Mouse (Mus musculus) kidney, adult 2 months (tissue): ENCODE measurements around the gene Plac8. TPM values are rescaled to one million over a fixed set of nuclear protein-coding genes. Genes with fewer than 3 reads are reported as not detected.

Experiments used
- DNase-seq: peaks from one replicate; pipeline ENCODE4 v3.0.0; 2021
- H3K27ac ChIP-seq: fragments of 200-500 bp; 2 replicates; pipeline ENCODE4 v1.5.1; 2012; ENCODE audit warnings: low read depth, low read length, control low read depth, inconsistent platforms; ENCODE audit not compliant: insufficient read depth
- H3K27me3 ChIP-seq: fragments of 200-500 bp; replicated peaks from 2 replicates; pipeline ENCODE4 v1.6.1; 2012; ENCODE audit warnings: mild to moderate bottlenecking, moderate library complexity, low read length, inconsistent platforms; ENCODE audit not compliant: control insufficient read depth, insufficient read depth
- H3K36me3 ChIP-seq: fragments of 200-500 bp; 2 replicates; pipeline ENCODE4 v1.6.1; 2012; ENCODE audit warnings: mild to moderate bottlenecking, moderate library complexity, low read length, inconsistent platforms; ENCODE audit not compliant: control insufficient read depth, insufficient read depth
- H3K4me1 ChIP-seq: fragments of 200-500 bp; 2 replicates; pipeline ENCODE4 v1.6.1; 2011; ENCODE audit warnings: low read length; ENCODE audit not compliant: control insufficient read depth, insufficient read depth
- H3K4me3 ChIP-seq: fragments of 200-500 bp; 2 replicates; pipeline ENCODE4 v1.5.1; 2011; ENCODE audit warnings: mild to moderate bottlenecking, low read depth, low read length, control low read depth; ENCODE audit not compliant: insufficient read depth
- CTCF ChIP-seq: fragments of 200-500 bp; conservative IDR thresholded peaks from 2 replicates; pipeline ENCODE4 v1.5.1; 2011; ENCODE audit warnings: low read depth, mild to moderate bottlenecking, control low read depth, low read length, moderate library complexity, mixed read lengths; ENCODE audit not compliant: insufficient read depth, insufficient read length
- POLR2A ChIP-seq: fragments of 200-500 bp; IDR thresholded peaks from one replicate; pipeline ENCODE4 v1.6.1; 2011; ENCODE audit warnings: low read depth, low read length, control low read depth
- WGBS: fragments of 180-500 bp; shearing (Covaris S2); methylation state at CpG from one replicate; pipeline ENCODE4 v1.1.7; 2018; 5-methylcytosine and 5-hydroxymethylcytosine counted together
- polyA plus RNA-seq: library from polyadenylated mRNA; depleted of rRNA; stranded (reverse); fragments of >200 nt; gene quantifications from 2 replicates; pipeline ENCODE4 v1.2.3, GENCODE M21; 2012

Plac8 gene
- polyA plus RNA-seq, 1 experiment = 60.0 TPM

GRCm38 (mm10) chr5:100526164-100526563, 45.9 kb downstream of the Plac8 start:
- TF ChIP-seq POLR2A = no peak
- TF ChIP-seq CTCF = no peak
- Histone ChIP-seq H3K27ac (no peak overlapping the region), H3K36me3 (peaks cover 4% of the 10 kb centered on the region), H3K4me3 (no peak overlapping the region), H3K4me1 (no peaks in the 10 kb centered on the region; the same call in 1 of the 2 replicates), H3K27me3 (no peaks in the 10 kb centered on the region)
- WGBS = 46% methylated on average over 7 of the region's 7 CpGs
- DNase-seq = peak; percentile 44

- no peak for DNase-seq
- 67% methylated on average over 3 of the region's 3 CpGs for WGBS
- TF ChIP-seq CTCF (no peak), POLR2A (no peak)
Observed at GRCm38 (mm10) chr5:100525620-100526019, 46.4 kb downstream of the Plac8 start.

GRCm38 (mm10) chr5:100524921-100525320, 47.1 kb downstream of the Plac8 start:
- H3K27me3 ChIP-seq = no peaks in the 10 kb centered on the region
- TF ChIP-seq CTCF (no peak), POLR2A (no peak)
- peaks cover 2% of the 10 kb centered on the region for H3K36me3 ChIP-seq
- H3K4me1 ChIP-seq = no peaks in the 10 kb centered on the region; the same call in 1 of the 2 replicates
- WGBS = 95% methylated on average over 9 of the region's 9 CpGs
- no peak for DNase-seq
- H3K27ac ChIP-seq = no peak overlapping the region
- no peak overlapping the region for H3K4me3 ChIP-seq

More at GRCm38 (mm10) chr5:100525620-100526019, 46.4 kb downstream of the Plac8 start:
- Histone ChIP-seq H3K4me3 (no peak overlapping the region), H3K36me3 (peaks cover 4% of the 10 kb centered on the region), H3K27me3 (no peaks in the 10 kb centered on the region), H3K27ac (no peak overlapping the region), H3K4me1 (no peaks in the 10 kb centered on the region; the same call in 1 of the 2 replicates)

- no peak overlapping the region for H3K27ac ChIP-seq
- TF ChIP-seq CTCF (no peak), POLR2A (no peak)
- peaks cover 4% of the 10 kb centered on the region; the same call in 1 of the 2 replicates for H3K4me1 ChIP-seq
- H3K4me3 ChIP-seq = no peak overlapping the region
- 81% methylated on average over 1 of the region's 1 CpGs for WGBS
- no peaks in the 10 kb centered on the region for H3K36me3 ChIP-seq
- no peak for DNase-seq
- H3K27me3 ChIP-seq = no peaks in the 10 kb centered on the region
Observed at GRCm38 (mm10) chr5:100523331-100523730, 48.7 kb downstream of the Plac8 start.

GRCm38 (mm10) chr5:100520223-100520622, 51.8 kb downstream of the Plac8 start:
- 73% methylated on average over 2 of the region's 2 CpGs for WGBS

DNA sequence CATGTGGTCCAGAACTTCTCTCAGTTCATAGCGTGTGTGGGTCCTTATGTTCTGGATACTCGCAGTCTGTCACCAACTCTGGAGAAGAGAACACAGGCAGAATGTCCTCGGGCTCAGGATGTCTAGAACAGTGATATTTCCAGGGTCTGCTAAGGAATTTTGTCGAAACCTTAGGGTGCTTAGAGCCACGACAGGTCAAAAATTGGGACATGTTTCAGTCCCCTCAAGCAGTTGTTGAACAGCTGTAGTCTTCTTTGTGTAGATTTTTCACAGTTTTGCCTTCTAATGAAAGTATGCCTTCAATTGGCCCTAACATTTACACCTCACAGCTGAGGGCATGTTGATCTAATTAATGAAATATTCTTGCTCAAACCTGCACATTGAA, 53.0 kb downstream of the Plac8 start:
- no peak overlapping the region for H3K27ac ChIP-seq
- H3K4me1 ChIP-seq = peaks cover 4% of the 10 kb centered on the region; the same call in 1 of the 2 replicates
- TF ChIP-seq CTCF = no peak
- TF ChIP-seq POLR2A = no peak
- no peaks in the 10 kb centered on the region for H3K27me3 ChIP-seq
- WGBS = 4% methylated on average over 5 of the region's 5 CpGs
- DNase-seq = no peak
- H3K4me3 ChIP-seq = peak overlapping the region; percentile 73
- no peaks in the 10 kb centered on the region for H3K36me3 ChIP-seq

More at GRCm38 (mm10) chr5:100520223-100520622, 51.8 kb downstream of the Plac8 start:
- no peak overlapping the region for H3K27ac ChIP-seq
- H3K36me3 ChIP-seq = no peaks in the 10 kb centered on the region
- no peaks in the 10 kb centered on the region for H3K27me3 ChIP-seq
- no peak for DNase-seq
- no peak for TF ChIP-seq CTCF
- TF ChIP-seq POLR2A = no peak
- H3K4me1 ChIP-seq = peaks cover 4% of the 10 kb centered on the region; the same call in 1 of the 2 replicates
- H3K4me3 ChIP-seq = no peak overlapping the region

DNA sequence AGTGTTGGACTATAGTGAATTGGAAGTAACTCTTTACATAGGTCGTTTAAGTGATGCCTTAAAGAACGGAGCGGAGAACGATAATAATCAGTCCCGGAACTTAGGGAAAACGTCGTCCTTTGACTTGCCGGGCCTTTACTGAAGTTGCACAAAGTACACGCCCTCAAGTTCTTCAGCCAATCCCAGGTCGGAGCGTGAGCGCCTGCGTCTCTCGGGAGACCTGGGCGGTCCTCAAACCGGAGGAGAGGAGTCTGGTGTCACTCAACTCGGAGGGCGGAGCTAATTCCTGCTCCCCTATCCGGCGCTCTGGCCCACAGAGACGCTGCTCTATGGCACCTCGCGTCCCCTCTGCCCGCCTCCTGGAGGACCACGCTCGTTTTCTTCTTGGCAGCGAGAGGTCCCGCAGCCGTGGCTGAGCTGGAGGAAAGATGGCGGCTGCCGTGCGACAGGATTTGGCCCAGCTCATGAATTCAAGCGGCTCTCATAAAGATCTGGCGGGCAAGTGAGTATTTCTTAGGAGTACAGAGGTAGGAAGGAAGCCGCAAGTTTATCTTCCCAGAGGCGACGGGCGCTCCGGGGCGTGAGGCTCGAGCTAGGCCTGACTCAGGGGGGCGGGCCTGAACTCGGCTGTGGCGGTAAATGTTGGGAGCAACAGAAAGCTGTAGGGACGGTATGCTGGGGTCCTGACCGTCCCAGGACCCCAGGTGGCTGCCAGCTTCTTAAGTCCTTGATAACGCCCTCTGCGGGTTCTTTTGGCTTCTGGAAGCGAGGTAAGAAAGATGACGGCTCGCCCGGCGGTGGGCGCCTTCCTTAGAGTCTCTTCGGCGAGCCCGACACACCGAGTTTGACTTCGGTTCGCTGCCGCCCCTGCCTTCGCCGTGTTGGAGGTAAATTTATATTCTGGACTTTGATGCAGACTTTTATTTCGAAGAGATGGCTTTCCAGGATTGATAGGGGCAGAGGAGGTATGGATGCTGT, 53.7 kb downstream of the Plac8 start, which contains the start of gene Cops4:
Gene Cops4, plus strand, starts transcription at position 261 of the 978 bp plus-strand sequence.
- WGBS = under 1% methylated on average over 64 of the region's 64 CpGs
- H3K4me1 ChIP-seq = peaks cover 4% of the 10 kb centered on the region; the same call in 1 of the 2 replicates
- H3K36me3 ChIP-seq = no peaks in the 10 kb centered on the region
- DNase-seq = peak; percentile 99
- H3K4me3 ChIP-seq = peak within 1 kb of the TSS; percentile 73
- H3K27ac ChIP-seq = peak within 1 kb of the TSS; percentile 66; the same call in 1 of the 2 replicates
- TF ChIP-seq CTCF (no peak), POLR2A (peak; percentile 23)
- H3K27me3 ChIP-seq = no peaks in the 10 kb centered on the region
